Mouse (Mus musculus) v-Abl transformed pro-B cells (cell line): ENCODE data around the gene BC037034.

ENCODE experiments used
- in situ Hi-C, 2 experiments: fragments of 400-800 bp; cut with MboI; formaldehyde crosslinking; loops; one replicate each; pipeline ENCODE4 v1.15.1; 2025; ENCODE audit not compliant: unreplicated experiment in 2 of 2

BC037034 gene

GRCm38 (mm10) chr5:138263260-138264206, at the start of gene BC037034:
BC037034 (minus strand) TSS chr5:138264033.
- in situ Hi-C loops, result no loop called here

GRCm38 (mm10) chr5:138312795-138313194, 49.0 kb upstream of the BC037034 start:
- in situ Hi-C loops, result no loop called here

DNA sequence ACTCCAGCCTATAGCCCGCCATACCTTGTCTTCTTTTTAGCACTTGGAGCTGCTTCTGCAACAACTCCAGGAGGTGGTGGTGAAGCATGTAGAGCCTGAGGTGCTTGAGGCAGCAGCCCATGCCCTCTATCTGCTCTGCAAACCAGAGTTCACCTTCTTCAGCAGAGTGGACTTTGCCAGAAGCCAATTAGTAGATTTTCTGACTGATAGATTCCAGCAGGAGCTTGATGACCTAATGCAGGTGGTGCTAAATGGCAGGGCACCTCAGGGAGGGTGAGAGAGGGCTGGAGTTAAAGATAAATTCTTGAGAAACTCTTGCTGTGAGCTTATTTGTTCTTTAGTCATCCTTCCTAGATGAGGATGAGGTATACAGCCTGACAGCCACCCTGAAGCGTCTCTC, 35.8 kb upstream of the BC037034 start:
- in situ Hi-C loops, result loop anchor here in 1 of 2 experiments (10.0 kb wide), 1 partner anchor 155 kb away; no protein-coding TSS in a partner anchor

- in situ Hi-C loops, result loop anchor here in 1 of 2 experiments (10.0 kb wide), 1 partner anchor 161 kb away; no protein-coding TSS in a partner anchor
Measured at GRCm38 (mm10) chr5:138294158-138294557, 30.3 kb upstream of the BC037034 start.

- in situ Hi-C loops, result loop anchor here in 1 of 2 experiments (10.0 kb wide), 1 partner anchor 163 kb away; no protein-coding TSS in a partner anchor
Measured at GRCm38 (mm10) chr5:138291638-138292037, 27.8 kb upstream of the BC037034 start.

DNA sequence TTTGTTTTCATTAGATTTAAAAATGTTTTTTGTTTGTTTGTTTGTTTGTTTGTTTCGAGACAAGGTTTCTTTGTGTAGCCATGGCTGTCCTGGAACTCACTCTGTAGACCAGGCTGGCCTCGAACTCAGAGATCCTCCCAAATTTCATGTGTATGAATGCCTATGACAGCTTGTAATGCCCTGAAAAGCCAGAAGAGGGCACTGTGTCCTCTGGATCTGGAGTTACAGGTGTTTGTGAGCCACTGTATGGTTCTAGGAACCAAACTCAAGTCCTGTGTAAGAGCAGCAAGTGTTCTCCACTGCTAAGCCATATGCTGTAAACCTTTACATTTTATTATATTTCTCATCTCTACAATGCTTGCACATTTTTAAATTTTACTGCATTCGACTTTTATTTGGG, 24.0 kb upstream of the BC037034 start:
- in situ Hi-C loops, result no loop called here

- in situ Hi-C loops, result no loop called here
Measured at GRCm38 (mm10) chr5:138283540-138283939, 19.7 kb upstream of the BC037034 start.

DNA sequence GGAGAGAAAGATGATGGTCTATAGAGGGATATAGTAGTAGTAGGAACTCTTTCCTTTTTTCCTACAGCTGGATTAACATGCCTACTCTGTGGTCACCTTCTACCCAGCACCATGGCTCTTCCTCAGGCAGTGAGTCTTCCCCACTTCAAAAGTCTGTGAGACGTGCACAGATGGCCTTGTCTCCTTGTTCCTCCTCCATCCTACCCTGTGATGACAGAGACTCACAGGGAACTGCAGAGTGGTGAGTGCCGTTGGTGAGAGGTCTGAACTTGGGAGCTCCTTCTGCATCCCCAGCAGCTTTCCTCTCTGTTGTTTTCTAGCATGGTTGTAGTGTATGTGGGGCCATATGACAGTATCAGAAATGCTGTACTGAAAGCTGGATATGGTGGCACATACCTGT, 18.0 kb upstream of the BC037034 start:
- in situ Hi-C loops, result no loop called here

GRCm38 (mm10) chr5:138280829-138281228, 17.0 kb upstream of the BC037034 start:
- in situ Hi-C loops, result no loop called here

- in situ Hi-C loops, result no loop called here
Measured at GRCm38 (mm10) chr5:138280425-138280768, 16.6 kb upstream of the BC037034 start.

GRCm38 (mm10) chr5:138279585-138280424, 16.0 kb upstream of the BC037034 start, which contains the start of the genes Gm43720, Gpc2 and Stag3:
Gm43720 (minus strand) TSS chr5:138279958.
Gpc2 (minus strand) TSS chr5:138280005.
Stag3 (plus strand) TSS chr5:138280240.
- in situ Hi-C loops, result no loop called here

GRCm38 (mm10) chr5:138277994-138278393, 14.2 kb upstream of the BC037034 start:
- in situ Hi-C loops, result no loop called here

DNA sequence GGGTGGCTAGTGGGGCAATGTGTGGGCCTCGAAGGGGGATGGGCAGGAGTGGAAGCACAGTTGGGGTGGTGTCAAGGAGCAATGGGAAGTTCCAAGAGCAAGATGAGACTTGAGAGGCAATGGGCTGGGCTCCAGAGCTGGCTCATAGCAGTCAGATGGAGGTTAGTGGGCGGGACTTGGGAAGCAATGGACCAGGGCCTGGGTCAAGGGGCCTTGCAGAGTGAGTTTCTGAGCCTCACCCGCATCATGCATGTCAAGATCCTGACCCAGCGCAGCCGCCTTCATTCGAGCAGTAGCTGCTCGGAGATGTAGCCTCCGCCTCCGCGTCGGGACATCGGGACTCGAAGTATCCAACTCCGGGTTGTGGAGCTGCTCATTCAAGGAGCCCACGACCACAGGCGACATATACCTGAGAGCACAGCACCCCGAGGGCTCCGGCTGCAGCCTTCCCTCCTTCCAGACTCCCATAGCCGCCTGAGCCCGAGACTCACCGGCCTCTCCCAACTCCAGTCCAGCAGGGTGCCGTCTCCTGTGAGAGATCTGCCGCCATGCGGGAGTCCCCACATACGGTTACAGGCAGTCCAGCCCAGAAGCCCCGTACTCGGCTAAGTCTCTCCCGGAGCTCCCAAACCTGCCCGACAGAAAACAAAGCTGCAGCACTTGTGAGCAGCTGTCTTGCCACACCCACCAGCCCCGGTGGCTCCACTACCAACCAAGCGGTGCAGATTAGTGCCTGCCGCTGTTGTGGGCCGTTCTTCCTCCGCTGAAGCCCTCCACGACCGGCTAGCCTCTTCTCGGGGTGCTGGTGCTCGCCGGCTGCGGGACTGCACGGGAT, 11.6 kb upstream of the BC037034 start:
- in situ Hi-C loops, result no loop called here

- in situ Hi-C loops, result no loop called here
Measured at GRCm38 (mm10) chr5:138274186-138274585, 10.4 kb upstream of the BC037034 start.

DNA sequence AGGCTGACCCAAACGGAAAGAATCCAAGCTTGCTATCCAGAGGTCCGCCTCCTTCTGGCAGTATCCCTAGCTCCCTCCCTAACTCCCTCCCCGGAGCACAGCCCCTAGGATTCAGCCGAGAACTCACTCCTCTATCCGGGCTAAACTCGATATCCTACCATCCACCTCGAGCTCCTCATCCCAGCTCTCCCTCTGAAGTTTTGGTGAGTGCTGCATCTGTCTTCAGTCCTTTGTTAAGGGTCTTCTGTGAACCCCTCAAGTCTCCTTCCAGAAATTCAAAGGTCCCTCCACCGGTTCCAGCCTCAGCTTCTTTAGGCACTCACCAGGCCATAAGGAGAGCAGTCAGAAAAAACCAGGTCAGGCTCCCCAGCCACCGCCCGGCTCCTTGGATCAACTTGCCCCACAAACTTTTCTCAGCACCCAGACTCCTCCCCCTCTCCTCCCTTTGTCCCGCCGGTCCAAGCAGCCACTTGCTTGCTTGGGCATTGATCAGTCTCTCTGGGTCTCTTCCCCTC, 8.6 kb upstream of the BC037034 start, which contains the start of gene Gal3st4:
Gene Gal3st4 (minus strand): TSS at position 432 of the 515 bp plus-strand sequence.
- in situ Hi-C loops, result no loop called here

DNA sequence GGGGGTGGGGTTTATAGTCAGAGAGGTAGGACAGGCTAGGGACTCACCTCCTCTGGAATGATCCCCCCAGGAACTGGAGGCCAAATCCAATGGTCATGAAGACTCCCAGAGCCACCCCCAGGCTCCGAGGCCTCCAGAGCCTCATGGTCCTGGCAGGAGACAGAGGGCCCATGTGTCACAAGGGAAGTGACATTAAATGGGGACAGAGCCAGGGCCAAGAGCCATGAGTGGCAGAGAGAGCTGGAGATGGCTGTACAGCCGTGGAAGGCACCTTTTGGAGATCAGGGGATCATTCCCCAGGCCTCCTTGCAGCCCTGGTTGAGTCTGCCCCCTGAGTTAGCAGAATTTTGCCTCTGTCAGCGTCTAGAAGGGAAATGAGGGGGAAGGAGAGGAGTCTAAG, 7.4 kb upstream of the BC037034 start:
- in situ Hi-C loops, result no loop called here

DNA sequence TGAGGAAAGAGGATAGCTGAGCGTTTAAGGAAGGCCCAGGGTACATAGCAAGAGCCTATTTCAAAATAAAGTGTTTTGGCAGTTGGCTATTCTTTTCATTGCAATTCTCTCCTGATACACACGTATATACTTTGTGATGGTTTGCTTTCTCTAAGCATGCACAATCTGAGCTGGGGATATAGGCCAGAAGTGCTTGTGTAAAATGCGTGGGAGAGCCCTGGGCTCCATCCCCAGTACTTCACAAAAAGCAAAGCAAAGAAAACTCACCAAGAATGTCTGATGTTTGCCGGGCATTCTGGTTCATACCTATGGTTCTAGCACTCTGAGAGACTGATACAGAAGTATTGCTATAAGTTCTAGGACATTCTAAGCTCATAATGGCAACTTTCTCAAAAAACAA, 5.1 kb upstream of the BC037034 start:
- in situ Hi-C loops, result no loop called here

- in situ Hi-C loops, result no loop called here
Measured at GRCm38 (mm10) chr5:138267114-138267513, 3.3 kb upstream of the BC037034 start.

DNA sequence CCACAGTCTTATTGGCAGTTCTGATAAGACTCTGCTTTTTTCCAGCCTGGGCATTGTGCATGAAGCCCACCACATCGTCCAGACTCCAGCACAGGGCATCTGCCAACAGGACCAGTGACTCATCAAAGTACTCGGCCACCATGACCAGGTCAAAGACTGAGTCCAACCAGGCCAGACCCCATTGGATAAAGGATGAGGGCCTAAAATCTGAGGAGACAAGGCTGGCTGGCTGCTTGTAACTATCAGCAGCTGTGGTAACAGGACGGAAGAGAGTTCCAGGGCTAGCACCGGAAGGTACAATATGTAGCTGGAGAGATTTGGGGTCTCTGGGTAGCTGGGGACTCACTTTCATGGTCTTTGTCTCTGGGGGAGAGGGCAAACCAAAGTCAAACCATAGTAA, 1.9 kb upstream of the BC037034 start:
- in situ Hi-C loops, result no loop called here

- in situ Hi-C loops, result no loop called here
Measured at GRCm38 (mm10) chr5:138264207-138264578, 360 bp upstream of the BC037034 start.
